Mouse (Mus musculus): Measurements from ENCODE around the gene Thnsl2. TPM values are rescaled to one million over a fixed set of nuclear protein-coding genes. Genes with fewer than 3 reads are reported as not detected.

Gene Thnsl2
- total and polyA plus RNA-seq, 3 experiments = 0.08 to 0.21 TPM; not detected in 1

DNA sequence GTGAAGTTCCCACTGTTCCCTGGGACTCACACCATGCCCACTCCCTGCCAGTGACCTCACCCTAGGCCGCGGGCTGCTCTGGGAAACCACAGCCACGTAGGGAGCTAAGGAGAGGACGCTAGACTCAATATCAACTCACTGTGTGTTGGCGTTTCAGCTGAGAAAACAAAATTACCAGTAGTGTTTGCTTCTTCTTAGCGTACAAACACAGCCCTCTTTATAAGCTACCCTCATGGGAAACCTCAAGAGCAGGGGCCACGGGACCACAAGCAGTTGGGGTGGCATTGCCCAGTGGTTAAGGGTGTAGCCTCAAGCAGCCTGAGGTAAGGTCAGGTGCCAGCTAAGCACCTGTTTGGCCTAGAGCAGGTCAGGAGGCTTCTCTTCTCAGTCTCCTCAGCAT is 60.8 kb downstream of the Thnsl2 start:
- no peak for DNase-seq (ENCODE audit: low read depth, low spot score)
- H3K9ac ChIP-seq (ENCODE audit: control insufficient read depth, low read depth, low read length, poor library complexity, severe bottlenecking) = no peak overlapping the region
- H3K4me3 ChIP-seq (ENCODE audit: control insufficient read depth in 1 of 2, insufficient read depth in 1 of 2, low read depth in 2 of 2, low read length in 2 of 2) = no peak overlapping the region
- H3K36me3 ChIP-seq (ENCODE audit: control insufficient read depth in 1 of 2, insufficient read depth in 2 of 2, low read length in 2 of 2) = no peaks in the 10 kb centered on the region
- H3K27ac ChIP-seq (ENCODE audit: control insufficient read depth, low read depth, low read length) = no peak overlapping the region
- TF ChIP-seq EP300 (IDR thresholded peaks at IDR 0.05; ENCODE audit: low read depth in 1 of 2, low read length in 2 of 2) (no peak), UBTF (IDR thresholded peaks at IDR 0.05; ENCODE audit: borderline replicate concordance, insufficient read depth, low read depth, low read length) (no peak), MAX (IDR thresholded peaks at IDR 0.05; ENCODE audit: low read length) (no peak), SIN3A (IDR thresholded peaks at IDR 0.05; ENCODE audit: low read length) (no peak), MAFK (IDR thresholded peaks at IDR 0.05; ENCODE audit: borderline replicate concordance, low read depth, low read length) (no peak), GABPA (IDR thresholded peaks at IDR 0.05; ENCODE audit: low read depth, low read length) (no peak), JUND (IDR thresholded peaks at IDR 0.05; ENCODE audit: low read depth, low read length) (no peak), ZKSCAN1 (IDR thresholded peaks at IDR 0.05; ENCODE audit: low read depth, low read length) (no peak), ELF1 (IDR thresholded peaks at IDR 0.05; ENCODE audit: low read depth, low read length) (no peak), MEF2A (IDR thresholded peaks at IDR 0.05; ENCODE audit: extremely low read depth, insufficient replicate concordance, low read depth, low read length, poor library complexity, severe bottlenecking) (no peak), NRF1 (IDR thresholded peaks at IDR 0.05; ENCODE audit: insufficient read depth, low read depth, low read length, poor library complexity, severe bottlenecking) (no peak), E2F4 (IDR thresholded peaks at IDR 0.05; ENCODE audit: borderline replicate concordance, low read depth, low read length) (no peak), CHD1 (IDR thresholded peaks at IDR 0.05; ENCODE audit: low read depth, low read length) (no peak), ZNF384 (IDR thresholded peaks at IDR 0.05; ENCODE audit: low read depth, low read length) (no peak), HCFC1 (IDR thresholded peaks at IDR 0.05; ENCODE audit: low read depth, low read length) (no peak)
- H3K4me1 ChIP-seq (ENCODE audit: control insufficient read depth in 1 of 2, insufficient read depth in 2 of 2, low read length in 2 of 2) = no peaks in the 10 kb centered on the region
- H3K27me3 ChIP-seq (ENCODE audit: control insufficient read depth in 1 of 2, insufficient read depth in 2 of 2, low read length in 2 of 2) = no peaks in the 10 kb centered on the region
- H3K9me3 ChIP-seq (replicated peaks; ENCODE audit: insufficient read depth, low read length) = no peaks in the 10 kb centered on the region
- H3K79me2 ChIP-seq (ENCODE audit: control insufficient read depth, insufficient read depth, low read length, poor library complexity) = no peaks in the 10 kb centered on the region

DNA sequence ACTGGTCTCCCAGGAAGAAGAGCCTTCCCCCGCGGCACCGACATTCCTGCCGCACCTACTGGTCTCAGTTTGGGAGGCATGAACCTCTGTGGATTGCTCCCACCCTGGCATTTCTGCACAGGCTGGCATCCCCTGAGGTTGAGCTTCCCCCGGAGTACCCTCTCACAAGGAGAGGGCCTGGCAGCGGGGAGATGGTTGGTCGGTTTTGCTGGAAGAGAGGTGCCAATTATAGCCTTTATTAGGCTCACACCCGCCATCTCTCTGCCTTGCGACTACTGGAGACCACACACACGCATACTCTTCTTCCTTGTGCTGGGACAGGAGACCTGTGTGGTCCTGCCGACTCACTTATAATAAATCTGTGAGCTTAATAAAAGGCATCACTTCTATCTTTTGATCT is 62.2 kb downstream of the Thnsl2 start:
- DNase-seq (ENCODE audit: low read depth, low spot score) = no peak
- no peak overlapping the region for H3K4me3 ChIP-seq (ENCODE audit: control insufficient read depth in 1 of 2, insufficient read depth in 1 of 2, low read depth in 2 of 2, low read length in 2 of 2)
- no peak overlapping the region for H3K27ac ChIP-seq (ENCODE audit: control insufficient read depth, low read depth, low read length)
- TF ChIP-seq MEF2A (IDR thresholded peaks at IDR 0.05; ENCODE audit: extremely low read depth, insufficient replicate concordance, low read depth, low read length, poor library complexity, severe bottlenecking) = no peak
- no peak for TF ChIP-seq EP300 (IDR thresholded peaks at IDR 0.05; ENCODE audit: low read depth in 1 of 2, low read length in 2 of 2)
- no peak for TF ChIP-seq GABPA (IDR thresholded peaks at IDR 0.05; ENCODE audit: low read depth, low read length)
- no peak for TF ChIP-seq ETS1 (IDR thresholded peaks at IDR 0.05; ENCODE audit: low read depth, low read length)
- TF ChIP-seq KAT2A (conservative IDR thresholded peaks at IDR 0.05; ENCODE audit: low read depth, low read length) = no peak
- TF ChIP-seq USF1 (IDR thresholded peaks at IDR 0.05; ENCODE audit: low read depth, low read length) = no peak
- no peak for TF ChIP-seq JUND (IDR thresholded peaks at IDR 0.05; ENCODE audit: low read depth, low read length)
- no peak for TF ChIP-seq RAD21 (IDR thresholded peaks at IDR 0.05; ENCODE audit: low read depth, low read length)
- no peak for TF ChIP-seq CHD1 (IDR thresholded peaks at IDR 0.05; ENCODE audit: low read depth, low read length)
- TF ChIP-seq ZMIZ1 (IDR thresholded peaks at IDR 0.05; ENCODE audit: low read depth, low read length) = no peak
- TF ChIP-seq TCF12 (IDR thresholded peaks at IDR 0.05; ENCODE audit: low read depth, low read length) = no peak
- TF ChIP-seq HCFC1 (IDR thresholded peaks at IDR 0.05; ENCODE audit: low read depth, low read length) = no peak
- TF ChIP-seq SMC3 (IDR thresholded peaks at IDR 0.05; ENCODE audit: low read depth, low read length) = no peak
- no peak for TF ChIP-seq BHLHE40 (IDR thresholded peaks at IDR 0.05; ENCODE audit: borderline replicate concordance, low read depth, low read length)
- no peak for TF ChIP-seq ZKSCAN1 (IDR thresholded peaks at IDR 0.05; ENCODE audit: low read depth, low read length)
- TF ChIP-seq POLR2AphosphoS5 (IDR thresholded peaks at IDR 0.05; ENCODE audit: borderline replicate concordance, low read depth, low read length) = no peak
- TF ChIP-seq USF2 (IDR thresholded peaks at IDR 0.05; ENCODE audit: borderline replicate concordance in 1 of 2, insufficient read depth in 1 of 2, low read depth in 1 of 2, low read length in 2 of 2) = no peak
- no peak for TF ChIP-seq RCOR1 (IDR thresholded peaks at IDR 0.05; ENCODE audit: low read depth, low read length)
- no peak for TF ChIP-seq GATA1 (IDR thresholded peaks at IDR 0.05; ENCODE audit: low read depth, low read length)
- no peaks in the 10 kb centered on the region for H3K36me3 ChIP-seq (ENCODE audit: control insufficient read depth in 1 of 2, insufficient read depth in 2 of 2, low read length in 2 of 2)
- H3K4me1 ChIP-seq (ENCODE audit: control insufficient read depth in 1 of 2, insufficient read depth in 2 of 2, low read length in 2 of 2) = no peaks in the 10 kb centered on the region
- H3K9me3 ChIP-seq (replicated peaks; ENCODE audit: insufficient read depth, low read length) = no peaks in the 10 kb centered on the region
- no peaks in the 10 kb centered on the region; a peak in 1 of 4 replicates for H3K27me3 ChIP-seq (ENCODE audit: control insufficient read depth in 1 of 2, insufficient read depth in 2 of 2, low read length in 2 of 2)
- no peaks in the 10 kb centered on the region for H3K79me2 ChIP-seq (ENCODE audit: control insufficient read depth, insufficient read depth, low read length, poor library complexity)
- H3K9ac ChIP-seq (ENCODE audit: control insufficient read depth, low read depth, low read length, poor library complexity, severe bottlenecking) = no peak overlapping the region

Data from MEL (cell line).